Mouse (Mus musculus) cortical plate, adult 2 months (tissue): Measurements from ENCODE around the gene Ano10.

Experiments
- CTCF ChIP-seq: fragments of 200-500 bp; IDR thresholded peaks from 2 replicates; pipeline ENCODE4 v1.5.1; 2011; ENCODE audit warnings: mild to moderate bottlenecking, control low read depth, low read length; ENCODE audit not compliant: insufficient read depth; ENCODE audit errors: extremely low read depth
- POLR2A ChIP-seq: fragments of 200-500 bp; IDR thresholded peaks from 2 replicates; pipeline ENCODE4 v1.6.1; 2011; ENCODE audit warnings: mild to moderate bottlenecking, low read length, control low read depth; ENCODE audit not compliant: insufficient read depth; ENCODE audit errors: extremely low read depth

DNA sequence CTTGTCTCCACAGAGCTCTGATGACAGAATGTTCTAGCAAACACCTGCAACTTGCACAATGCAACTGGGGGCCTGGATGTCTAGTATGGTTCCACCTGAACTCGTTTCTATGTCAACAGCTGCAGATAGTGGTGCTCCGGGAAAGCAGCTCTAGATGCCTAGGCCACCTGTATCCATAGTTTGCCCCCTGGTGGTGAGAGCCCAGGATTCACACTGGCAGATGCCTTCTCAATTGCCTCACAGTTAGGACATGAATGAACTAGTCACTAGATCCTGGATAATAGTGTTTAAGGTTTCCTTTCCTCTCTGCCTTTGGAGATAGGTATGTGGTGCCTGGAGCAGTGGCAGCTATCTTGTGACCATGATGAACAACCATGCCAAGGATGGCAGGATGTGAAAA lies 109.2 kb downstream of the Ano10 start:
- TF ChIP-seq CTCF (peak; percentile 85), POLR2A (no peak)
